Mouse (Mus musculus) E14TG2a.4 (cell line): ENCODE results near the gene Socs7.

Experiments used
- CTCF ChIP-seq: conservative IDR thresholded peaks from 2 replicates; pipeline ENCODE4 v1.5.1; 2014; ENCODE audit warnings: low read length
- POU5F1 ChIP-seq: IDR thresholded peaks from 2 replicates; pipeline ENCODE4 v1.6.1; 2014; ENCODE audit warnings: low read length, borderline replicate concordance

GRCm38 (mm10) chr11:97338977-97339315 is 23.4 kb upstream of the Socs7 start:
- TF ChIP-seq CTCF (no peak), POU5F1 (no peak)
